Mouse (Mus musculus) macrophage (primary cell): ENCODE results near the gene Uvssa. TPM values are rescaled to one million over a fixed set of nuclear protein-coding genes. Genes with fewer than 3 reads are reported as not detected.

Experiments used
- H3K27ac ChIP-seq: fragments of 350-480 bp; formaldehyde crosslinking; 2 replicates; pipeline ENCODE4 v1.9.0; 2021
- H3K36me3 ChIP-seq: fragments of 350-480 bp; formaldehyde crosslinking; 2 replicates; pipeline ENCODE4 v1.9.0; 2021; ENCODE audit errors: inconsistent target
- H3K4me3 ChIP-seq: fragments of 350-480 bp; formaldehyde crosslinking; 2 replicates; pipeline ENCODE4 v1.9.0; 2021; ENCODE audit errors: inconsistent target
- H3K79me2 ChIP-seq: fragments of 350-480 bp; formaldehyde crosslinking; 2 replicates; pipeline ENCODE4 v1.9.0; 2021; ENCODE audit errors: inconsistent target
- WGBS: methylation state at CpG from one replicate; pipeline ENCODE4 v1.1.7; 2026; ENCODE audit warnings: inconsistent platforms; ENCODE audit not compliant: missing documents; 5-methylcytosine and 5-hydroxymethylcytosine counted together
- polyA plus RNA-seq: library from polyadenylated mRNA; stranded (reverse); fragments of 250-400 nt; gene quantifications from 3 replicates; pipeline ENCODE4 v1.2.4, GENCODE M21; 2018; ENCODE audit warnings: inconsistent platforms

The Uvssa gene
- polyA plus RNA-seq, 1 experiment from 2014 or later: 6.0 TPM

- WGBS: 7% methylated on average over 3 of the region's 3 CpGs
- H3K79me2 ChIP-seq: no peaks in the 10 kb centered on the region
- no peaks in the 10 kb centered on the region for H3K36me3 ChIP-seq
- H3K4me3 ChIP-seq: no peak overlapping the region
- no peak overlapping the region for H3K27ac ChIP-seq
Measured at GRCm38 (mm10) chr5:33420313-33420712, 42.0 kb downstream of the Uvssa start.

- Histone ChIP-seq H3K36me3 (no peaks in the 10 kb centered on the region), H3K79me2 (no peaks in the 10 kb centered on the region), H3K27ac (no peak overlapping the region), H3K4me3 (no peak overlapping the region)
Measured at GRCm38 (mm10) chr5:33427461-33427860, 49.1 kb downstream of the Uvssa start.

GRCm38 (mm10) chr5:33430106-33430505 lies 51.8 kb downstream of the Uvssa start:
- Histone ChIP-seq H3K36me3 (no peaks in the 10 kb centered on the region), H3K27ac (no peak overlapping the region), H3K79me2 (no peaks in the 10 kb centered on the region), H3K4me3 (no peak overlapping the region)
- WGBS: 11% methylated on average over 16 of the region's 16 CpGs

GRCm38 (mm10) chr5:33430511-33431172 lies 52.3 kb downstream of the Uvssa start:
- Histone ChIP-seq H3K27ac (no peak overlapping the region), H3K36me3 (no peaks in the 10 kb centered on the region), H3K79me2 (no peaks in the 10 kb centered on the region), H3K4me3 (no peak overlapping the region)
- 3% methylated on average over 62 of the region's 64 CpGs for WGBS

GRCm38 (mm10) chr5:33431173-33432005 lies 53.0 kb downstream of the Uvssa start:
- no peaks in the 10 kb centered on the region for H3K36me3 ChIP-seq
- no peak overlapping the region for H3K4me3 ChIP-seq
- WGBS: 1% methylated on average over 77 of the region's 77 CpGs
- no peaks in the 10 kb centered on the region for H3K79me2 ChIP-seq
- no peak overlapping the region for H3K27ac ChIP-seq

GRCm38 (mm10) chr5:33432057-33432935 lies 53.9 kb downstream of the Uvssa start:
- Histone ChIP-seq H3K79me2 (no peaks in the 10 kb centered on the region), H3K4me3 (no peak overlapping the region), H3K36me3 (no peaks in the 10 kb centered on the region), H3K27ac (no peak overlapping the region)
- WGBS: 7% methylated on average over 39 of the region's 39 CpGs

GRCm38 (mm10) chr5:33433201-33434138 lies 55.1 kb downstream of the Uvssa start, which contains the start of gene Nkx1-1:
Nkx1-1 (minus strand) TSS chr5:33433976.
- Histone ChIP-seq H3K79me2 (no peaks in the 10 kb centered on the region), H3K36me3 (no peaks in the 10 kb centered on the region), H3K27ac (no peak within 1 kb of the TSS), H3K4me3 (no peak within 1 kb of the TSS)
- 3% methylated on average over 86 of the region's 90 CpGs for WGBS

- no peak overlapping the region for H3K4me3 ChIP-seq
- H3K79me2 ChIP-seq: no peaks in the 10 kb centered on the region
- under 1% methylated on average over 60 of the region's 60 CpGs for WGBS
- no peaks in the 10 kb centered on the region for H3K36me3 ChIP-seq
- no peak overlapping the region for H3K27ac ChIP-seq
Measured at GRCm38 (mm10) chr5:33434141-33434780, 55.9 kb downstream of the Uvssa start.

GRCm38 (mm10) chr5:33435151-33435550 lies 56.8 kb downstream of the Uvssa start:
- H3K36me3 ChIP-seq: no peaks in the 10 kb centered on the region
- H3K4me3 ChIP-seq: no peak overlapping the region
- no peaks in the 10 kb centered on the region for H3K79me2 ChIP-seq
- H3K27ac ChIP-seq: no peak overlapping the region
- 6% methylated on average over 26 of the region's 26 CpGs for WGBS

- Histone ChIP-seq H3K36me3 (no peaks in the 10 kb centered on the region), H3K79me2 (no peaks in the 10 kb centered on the region), H3K27ac (no peak overlapping the region), H3K4me3 (no peak overlapping the region)
- WGBS: 5% methylated on average over 3 of the region's 4 CpGs
Measured at GRCm38 (mm10) chr5:33435941-33436340, 57.6 kb downstream of the Uvssa start.

GRCm38 (mm10) chr5:33438214-33438613 lies 59.9 kb downstream of the Uvssa start:
- no peak overlapping the region for H3K27ac ChIP-seq
- H3K4me3 ChIP-seq: no peak overlapping the region
- H3K36me3 ChIP-seq: no peaks in the 10 kb centered on the region
- no peaks in the 10 kb centered on the region for H3K79me2 ChIP-seq
- WGBS: 4% methylated on average over 23 of the region's 23 CpGs

GRCm38 (mm10) chr5:33442927-33443710 lies 64.8 kb downstream of the Uvssa start:
- Histone ChIP-seq H3K79me2 (no peaks in the 10 kb centered on the region), H3K4me3 (no peak overlapping the region)
- WGBS: 2% methylated on average over 56 of the region's 56 CpGs

GRCm38 (mm10) chr5:33443794-33444193 lies 65.4 kb downstream of the Uvssa start:
- no peaks in the 10 kb centered on the region for H3K79me2 ChIP-seq
- H3K27ac ChIP-seq: no peak overlapping the region
- no peak overlapping the region for H3K4me3 ChIP-seq
- H3K36me3 ChIP-seq: no peaks in the 10 kb centered on the region
- WGBS: 48% methylated on average over 9 of the region's 9 CpGs

More at GRCm38 (mm10) chr5:33442927-33443710, 64.8 kb downstream of the Uvssa start:
- Histone ChIP-seq H3K36me3 (no peaks in the 10 kb centered on the region), H3K27ac (no peak overlapping the region)
